Mouse (Mus musculus) central nervous system, embryonic 18 days (tissue): ENCODE measurements around the gene Lefty2. TPM values are rescaled to one million over a fixed set of nuclear protein-coding genes. Genes with fewer than 3 reads are reported as not detected.

ENCODE experiments used
- polyA plus RNA-seq: library from polyadenylated mRNA; depleted of rRNA; stranded (reverse); fragments of >200 nt; gene quantifications from 2 replicates; pipeline ENCODE4 v1.2.3, GENCODE M21; 2012; rRNA removed

Lefty2 gene
- 10.9 and 12.3 TPM in 2 replicates for polyA plus RNA-seq

DNA sequence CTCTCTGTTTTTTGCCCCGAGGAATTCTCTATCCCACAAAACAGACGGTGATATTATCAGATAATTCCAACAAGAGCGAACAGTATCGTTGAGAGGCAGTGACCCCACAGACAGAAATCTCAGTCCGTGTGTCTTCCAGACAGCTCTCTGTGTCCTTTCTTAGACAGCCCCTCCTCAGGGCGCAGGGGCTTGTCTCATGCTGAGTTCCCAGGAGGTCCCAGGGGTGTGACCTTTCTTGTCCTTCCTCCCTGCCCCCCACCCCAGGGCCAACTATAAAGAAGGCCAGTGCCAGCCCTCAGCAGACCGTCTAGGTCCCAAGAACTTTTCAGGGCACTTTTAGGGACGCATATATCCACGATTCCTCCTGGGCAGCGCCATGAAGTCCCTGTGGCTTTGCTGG, at the start of gene Lefty2:
Gene Lefty2 (plus strand): TSS at position 301 of the 400 bp plus-strand sequence.

GRCm38 (mm10) chr1:180850316-180851270, 42.3 kb upstream of the Lefty2 start, which contains the start of gene Sde2:
Gene Sde2, plus strand, starts transcription at chr1:180851127.

GRCm38 (mm10) chr1:180904039-180904814, 11.3 kb downstream of the Lefty2 start, which contains the start of gene Pycr2:
Gene Pycr2, plus strand, starts transcription at chr1:180904293.

GRCm38 (mm10) chr1:180934467-180935419, 41.8 kb downstream of the Lefty2 start, which contains the start of gene Lefty1:
Gene Lefty1, plus strand, starts transcription at chr1:180935022.

GRCm38 (mm10) chr1:180942166-180943031, 49.5 kb downstream of the Lefty2 start, which contains the start of gene Tmem63a:
Gene Tmem63a, plus strand, starts transcription at chr1:180942344.

Other genes with a start within 250 kb of the Lefty2 start
- gene Mixl1, start 196.1 kb upstream of the Lefty2 start, polyA plus RNA-seq = 0.03 and 0.08 TPM in 2 replicates
- 31.8 and 33.7 TPM in 2 replicates for gene Acbd3, start 167.1 kb upstream of the Lefty2 start, polyA plus RNA-seq
- gene H3f3a, start 79.2 kb upstream of the Lefty2 start, polyA plus RNA-seq = 1,777 and 1,816 TPM in 2 replicates
- gene Sde2, start 42.0 kb upstream of the Lefty2 start, polyA plus RNA-seq = 20.6 and 22.9 TPM in 2 replicates
- gene Pycr2, start 11.2 kb downstream of the Lefty2 start, polyA plus RNA-seq = 47.5 and 49.0 TPM in 2 replicates
- gene Lefty1, start 41.9 kb downstream of the Lefty2 start, polyA plus RNA-seq = 0.71 and 0.83 TPM in 2 replicates
- 3.0 and 3.1 TPM in 2 replicates for gene Tmem63a, start 49.2 kb downstream of the Lefty2 start, polyA plus RNA-seq
- 7.3 and 8.2 TPM in 2 replicates for gene Ephx1, start 127.8 kb downstream of the Lefty2 start, polyA plus RNA-seq
- gene 9130409I23Rik, start 158.1 kb downstream of the Lefty2 start, polyA plus RNA-seq = not detected in 2 replicates